Mouse (Mus musculus) midbrain, embryonic 16.5 days (tissue): ENCODE measurements around the gene Arglu1. TPM values are rescaled to one million over a fixed set of nuclear protein-coding genes. Genes with fewer than 3 reads are reported as not detected.

Source experiments
- ATAC-seq: fragments of 200-750 bp; cut with Nextera tagmentation; 2 replicates; pipeline ENCODE4 v1.8.0; 2017; ENCODE audit warnings: moderate TSS enrichment
- H3K27ac ChIP-seq: fragments of 300-500 bp; sonication (generic); 2 replicates; pipeline ENCODE4 v1.5.1; 2014; ENCODE audit warnings: mild to moderate bottlenecking, low read length, mixed read lengths
- H3K27me3 ChIP-seq: fragments of 300-500 bp; sonication (generic); 2 replicates; pipeline ENCODE4 v1.6.1; 2014; ENCODE audit warnings: low read depth, low read length, mixed read lengths; ENCODE audit not compliant: control insufficient read depth, insufficient read depth
- H3K36me3 ChIP-seq: fragments of 300-500 bp; sonication (generic); 2 replicates; pipeline ENCODE4 v1.6.1; 2014; ENCODE audit warnings: mild to moderate bottlenecking, low read length, moderate library complexity, mixed read lengths; ENCODE audit not compliant: control insufficient read depth, insufficient read depth
- H3K4me1 ChIP-seq: fragments of 300-500 bp; sonication (generic); 2 replicates; pipeline ENCODE4 v1.6.1; 2014; ENCODE audit warnings: mild to moderate bottlenecking, low read length, mixed read lengths; ENCODE audit not compliant: control insufficient read depth, insufficient read depth
- H3K4me2 ChIP-seq: fragments of 300-500 bp; sonication (generic); 2 replicates; pipeline ENCODE4 v1.6.1; 2014; ENCODE audit warnings: mild to moderate bottlenecking, low read length, mixed read lengths
- H3K4me3 ChIP-seq: fragments of 300-500 bp; sonication (generic); 2 replicates; pipeline ENCODE4 v1.5.1; 2014; ENCODE audit warnings: low read depth, mild to moderate bottlenecking, low read length, moderate library complexity, mixed read lengths
- H3K9ac ChIP-seq: fragments of 300-500 bp; sonication (generic); 2 replicates; pipeline ENCODE4 v1.6.1; 2014; ENCODE audit warnings: low read depth, low read length, mixed read lengths
- H3K9me3 ChIP-seq: fragments of 300-500 bp; sonication (generic); replicated peaks from 2 replicates; pipeline ENCODE4 v1.6.1; 2014; ENCODE audit warnings: mild to moderate bottlenecking, low read length, mixed read lengths; ENCODE audit not compliant: control insufficient read depth, poor library complexity, severe bottlenecking
- WGBS: fragments of 180-500 bp; shearing (Covaris S2); extraction: QIAGEN DNeasy Blood & Tissue Kit; methylation state at CpG from one replicate; pipeline ENCODE4 v1.1.7; 2014; 5-methylcytosine and 5-hydroxymethylcytosine counted together
- polyA plus RNA-seq: library from polyadenylated mRNA; unstranded; fragments of >200 nt; fragmentation: Nextera tagmentation; extraction: Ambion mirVana; gene quantifications from 2 replicates; pipeline ENCODE4 v1.2.1, GENCODE M21; 2015

The Arglu1 gene
- polyA plus RNA-seq, 1 experiment from 2014 or later: 150 TPM

DNA sequence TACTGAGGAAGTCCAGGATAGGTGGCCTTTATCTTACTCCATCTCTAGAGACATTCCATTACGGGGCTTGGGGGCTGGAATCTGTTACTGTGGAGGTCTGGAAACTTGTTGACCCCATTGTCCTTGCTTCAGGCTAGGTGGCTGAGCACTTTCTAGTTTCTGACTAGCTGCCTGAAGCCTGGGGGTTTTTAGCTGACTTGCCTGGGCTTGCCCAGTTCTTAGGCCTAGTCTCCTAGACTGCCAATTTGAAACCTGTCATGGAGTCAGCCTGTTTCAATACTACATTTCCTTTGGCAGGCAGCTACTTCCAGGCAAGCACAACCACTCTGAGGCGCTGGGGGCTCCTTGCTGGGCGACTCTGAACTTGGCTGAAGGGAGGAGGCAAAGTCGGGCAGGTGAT lies 9.9 kb upstream of the Arglu1 start:
- Histone ChIP-seq H3K4me1 (no peaks in the 10 kb centered on the region), H3K4me3 (no peak overlapping the region), H3K36me3 (no peaks in the 10 kb centered on the region), H3K9me3 (no peaks in the 10 kb centered on the region), H3K4me2 (no peak overlapping the region), H3K27ac (no peak overlapping the region), H3K9ac (no peak overlapping the region), H3K27me3 (no peaks in the 10 kb centered on the region)
- ATAC-seq: no peak
- 75% methylated on average over 4 of the region's 4 CpGs for WGBS

DNA sequence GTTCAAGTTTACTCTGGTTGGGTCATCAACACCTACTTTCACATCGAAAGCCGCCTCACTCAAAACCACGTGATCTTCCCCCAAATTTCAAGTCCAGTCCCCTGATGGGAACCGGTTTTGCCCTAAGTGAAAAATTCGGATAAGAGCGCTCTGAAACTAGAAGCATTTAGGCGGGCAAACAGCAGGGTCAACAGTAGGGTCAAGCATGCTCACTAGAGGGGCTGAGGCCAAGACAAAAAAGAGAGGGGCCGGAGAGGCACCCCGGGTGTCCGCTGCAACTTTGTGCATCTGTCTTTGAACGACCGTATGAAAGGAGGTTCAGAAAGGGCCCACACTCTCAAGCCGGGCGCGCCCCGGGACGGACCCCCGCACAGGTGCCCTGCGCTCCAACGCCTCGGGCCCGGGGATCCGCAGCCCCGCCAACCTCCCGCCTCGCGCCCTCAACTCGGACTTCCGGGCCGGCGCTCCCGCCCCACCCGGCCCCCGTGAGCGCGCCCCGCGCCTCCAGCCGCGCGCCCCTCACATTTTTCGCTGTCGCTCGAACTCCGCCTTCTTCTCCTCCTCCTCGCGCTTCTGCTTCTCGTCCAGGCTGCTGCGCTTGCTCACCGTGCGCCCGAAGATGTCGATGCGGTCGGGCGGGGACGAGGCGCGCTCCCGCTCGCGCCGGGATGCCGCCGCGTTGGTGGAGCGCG lies 721 bp downstream of the Arglu1 start:
- Histone ChIP-seq H3K36me3 (no peaks in the 10 kb centered on the region), H3K27me3 (no peaks in the 10 kb centered on the region), H3K4me3 (peak overlapping the region; percentile 93), H3K9me3 (no peaks in the 10 kb centered on the region), H3K27ac (peak overlapping the region; percentile 98), H3K9ac (peak overlapping the region; percentile 99), H3K4me2 (peak overlapping the region; percentile 77), H3K4me1 (peaks cover 39% of the 10 kb centered on the region)
- under 1% methylated on average over 54 of the region's 68 CpGs for WGBS
- ATAC-seq: peak; percentile 79

DNA sequence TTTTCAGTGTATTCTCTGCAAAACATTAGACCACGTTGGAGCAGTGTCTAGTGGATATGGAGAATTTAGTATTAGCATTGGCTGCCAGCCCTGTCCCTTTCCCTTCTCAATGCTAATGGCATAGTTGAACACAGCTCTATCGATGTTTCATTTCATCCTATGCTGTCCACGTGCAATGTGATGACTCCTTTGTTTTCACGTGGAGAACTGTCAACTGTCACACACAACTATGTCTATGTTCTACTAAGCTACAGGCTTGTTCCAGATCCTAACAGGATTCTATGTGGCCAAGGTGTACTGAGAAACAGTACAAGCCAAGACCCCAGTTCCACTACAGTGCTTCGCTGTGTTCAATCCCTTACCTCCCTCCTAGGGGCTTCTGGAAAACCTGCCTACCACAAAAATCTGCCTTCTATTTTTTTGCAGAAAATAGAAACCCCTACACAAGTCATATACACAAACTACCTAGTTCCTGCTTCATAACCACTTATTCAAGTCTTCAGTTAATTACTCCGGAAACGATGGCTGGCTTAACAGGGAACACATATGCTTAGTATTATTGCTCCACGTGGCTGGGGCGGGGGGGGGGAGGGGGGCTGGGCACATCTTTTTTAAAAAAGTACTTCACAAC lies 1.4 kb downstream of the Arglu1 start:
- WGBS: 8% methylated on average over 9 of the region's 9 CpGs
- Histone ChIP-seq H3K27ac (no peak overlapping the region), H3K27me3 (no peaks in the 10 kb centered on the region), H3K36me3 (no peaks in the 10 kb centered on the region), H3K4me1 (peaks cover 39% of the 10 kb centered on the region), H3K4me2 (peak overlapping the region; percentile 77), H3K4me3 (peak overlapping the region; percentile 93), H3K9me3 (no peaks in the 10 kb centered on the region), H3K9ac (peak overlapping the region; percentile 37; the same call in 1 of the 2 replicates)
- ATAC-seq: 0 out of 2 replicates have a peak, but pooled peaks have one; percentile 0

DNA sequence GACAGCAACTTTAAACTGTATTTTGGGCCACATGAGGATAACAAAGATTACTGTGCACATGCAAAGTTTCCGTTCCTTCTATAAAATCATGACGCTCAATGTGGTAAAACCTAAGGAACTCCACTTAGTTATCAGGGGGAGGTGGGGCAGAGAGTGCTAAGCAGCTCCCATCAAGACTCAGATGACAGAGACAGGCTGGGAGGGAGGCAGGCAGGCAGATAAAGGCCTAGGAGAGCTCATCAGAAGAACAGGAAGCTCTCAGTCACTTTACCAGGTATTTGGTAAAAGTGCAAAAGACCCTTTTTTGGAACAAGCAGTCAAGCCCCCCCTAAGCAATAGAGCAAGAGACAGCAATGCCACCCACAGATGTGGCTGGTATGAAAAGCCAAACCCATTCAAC lies 4.8 kb downstream of the Arglu1 start:
- H3K9me3 ChIP-seq: no peaks in the 10 kb centered on the region
- 71% methylated on average over 2 of the region's 2 CpGs for WGBS
- H3K27me3 ChIP-seq: no peaks in the 10 kb centered on the region
- no peak overlapping the region for H3K4me2 ChIP-seq
- no peak for ATAC-seq
- H3K4me3 ChIP-seq: no peak overlapping the region
- peaks cover 4% of the 10 kb centered on the region; the same call in 1 of the 2 replicates for H3K36me3 ChIP-seq
- H3K27ac ChIP-seq: no peak overlapping the region
- H3K9ac ChIP-seq: no peak overlapping the region
- H3K4me1 ChIP-seq: peaks cover 37% of the 10 kb centered on the region

DNA sequence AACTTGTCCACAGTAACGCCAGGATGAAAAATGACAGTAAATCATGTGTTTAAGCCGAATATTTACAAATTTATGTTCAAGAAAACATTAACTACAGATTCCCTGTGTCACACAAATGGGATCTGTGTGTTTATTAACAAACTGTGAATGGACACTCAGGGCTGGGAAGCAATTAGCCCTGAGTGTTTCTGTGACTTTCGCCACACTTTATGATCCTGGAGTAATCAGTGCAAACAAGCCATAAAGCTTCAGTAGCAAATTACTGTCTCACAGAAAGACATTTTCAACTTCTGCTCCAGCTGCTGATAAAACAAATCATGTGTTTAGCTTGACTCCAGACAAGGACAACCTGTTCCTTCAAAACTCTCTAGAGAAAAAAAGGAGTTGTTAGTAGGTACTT lies 7.6 kb downstream of the Arglu1 start:
- Histone ChIP-seq H3K9me3 (no peaks in the 10 kb centered on the region), H3K27ac (no peak overlapping the region), H3K9ac (no peak overlapping the region), H3K27me3 (no peaks in the 10 kb centered on the region), H3K4me2 (no peak overlapping the region), H3K4me3 (no peak overlapping the region), H3K36me3 (peaks cover 18% of the 10 kb centered on the region), H3K4me1 (peaks cover 22% of the 10 kb centered on the region)
- no peak for ATAC-seq
- 95% methylated on average over 3 of the region's 3 CpGs for WGBS

DNA sequence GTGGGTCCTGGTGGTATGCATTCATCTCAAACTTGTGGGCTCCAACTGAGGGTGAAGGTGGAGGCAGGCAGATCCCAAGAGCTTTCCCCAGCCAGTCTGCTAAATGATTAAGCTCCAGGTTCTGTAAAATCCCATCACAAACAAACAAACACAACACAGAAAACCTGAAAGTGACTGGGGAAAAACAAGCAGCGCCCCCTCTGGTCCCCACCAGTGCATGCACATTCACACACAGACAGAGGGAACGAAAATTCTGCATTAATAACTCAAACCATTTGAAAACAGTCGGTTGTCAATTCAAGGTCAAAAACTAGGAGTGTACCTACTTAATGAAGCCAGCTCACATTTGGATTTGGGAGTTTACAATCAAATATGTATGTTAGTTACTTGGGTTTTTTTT lies 12.1 kb downstream of the Arglu1 start:
- Histone ChIP-seq H3K4me1 (no peaks in the 10 kb centered on the region), H3K36me3 (peaks cover 22% of the 10 kb centered on the region), H3K27ac (no peak overlapping the region), H3K27me3 (no peaks in the 10 kb centered on the region), H3K9me3 (no peaks in the 10 kb centered on the region), H3K9ac (no peak overlapping the region), H3K4me2 (no peak overlapping the region), H3K4me3 (no peak overlapping the region)
- ATAC-seq: no peak
- 85% methylated on average over 3 of the region's 3 CpGs for WGBS

DNA sequence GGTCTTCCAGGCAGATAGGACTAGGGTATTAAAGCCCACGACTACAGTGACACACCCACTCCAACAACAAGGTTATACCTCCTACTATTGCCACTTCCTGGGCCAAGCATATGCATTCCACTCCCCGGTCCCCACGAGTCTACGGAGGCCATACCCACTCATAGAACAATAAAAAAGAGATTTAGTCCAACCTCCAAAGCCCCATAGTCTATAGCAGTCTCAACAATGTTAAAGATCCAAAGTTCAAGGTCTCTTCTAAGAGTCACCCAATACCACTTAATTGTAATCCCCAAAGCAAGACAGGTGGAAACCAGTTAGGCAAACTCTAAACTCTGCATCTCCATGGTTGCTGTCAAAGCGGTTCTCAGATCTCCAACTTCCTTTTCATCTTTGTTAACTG lies 15.5 kb downstream of the Arglu1 start:
- WGBS: 86% methylated on average over 5 of the region's 5 CpGs
- Histone ChIP-seq H3K4me2 (no peak overlapping the region), H3K36me3 (peaks cover 13% of the 10 kb centered on the region), H3K4me1 (no peaks in the 10 kb centered on the region), H3K4me3 (no peak overlapping the region), H3K27ac (no peak overlapping the region), H3K9me3 (no peaks in the 10 kb centered on the region), H3K27me3 (no peaks in the 10 kb centered on the region), H3K9ac (no peak overlapping the region)
- ATAC-seq: no peak

DNA sequence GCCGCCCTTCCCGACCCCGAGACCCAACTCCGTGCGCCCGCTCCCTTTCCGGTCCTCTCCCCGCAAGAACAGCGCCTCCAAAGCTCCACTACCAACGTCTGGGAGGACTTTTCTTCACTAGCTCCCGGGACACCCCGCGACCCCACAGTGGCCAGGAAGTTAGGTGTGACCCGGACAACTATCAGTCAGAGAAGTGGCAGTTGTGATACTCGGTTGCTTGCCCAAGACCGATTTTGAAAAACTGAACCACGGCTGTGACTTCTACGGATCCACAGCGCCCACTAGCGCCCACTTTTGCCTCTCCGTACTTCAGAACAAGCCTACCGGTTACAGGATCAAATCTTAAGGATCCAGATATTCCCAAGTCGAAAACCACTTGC lies 28.6 kb downstream of the Arglu1 start:
- Histone ChIP-seq H3K4me1 (peaks cover 13% of the 10 kb centered on the region), H3K9ac (peak overlapping the region; percentile 71)
- peak; percentile 18 for ATAC-seq

DNA sequence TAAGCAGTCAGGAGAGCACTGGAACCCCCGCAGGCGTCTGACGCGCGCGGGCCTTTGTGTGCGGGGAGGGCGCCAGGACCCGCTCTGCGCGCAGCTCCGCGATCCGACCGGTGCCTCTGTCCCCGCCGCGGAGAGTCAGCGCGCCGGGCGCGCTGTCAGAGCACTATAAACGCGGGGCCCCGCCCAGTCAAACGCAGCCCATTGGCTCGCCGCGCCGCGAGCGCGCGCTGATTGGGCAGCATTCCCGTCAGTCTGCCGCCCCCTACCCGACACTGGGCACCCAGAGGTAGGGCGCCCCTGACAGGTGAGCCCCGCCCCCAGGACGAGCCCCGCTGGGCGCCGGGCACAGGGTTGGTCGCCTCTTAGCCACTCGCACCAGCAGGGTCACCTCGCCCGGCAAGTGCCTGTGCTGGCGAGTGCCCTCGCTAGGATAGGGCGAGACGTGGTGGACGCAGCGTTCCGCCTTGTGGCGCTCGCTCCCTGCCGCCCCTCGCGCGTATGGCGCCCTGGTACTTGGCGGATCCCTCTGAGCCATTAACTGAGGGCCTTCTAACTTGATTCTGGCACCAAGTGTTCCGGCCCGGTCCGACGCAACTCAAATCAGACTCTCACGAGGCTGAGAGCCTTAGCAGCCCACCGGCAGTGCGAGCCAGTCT lies 29.1 kb downstream of the Arglu1 start, which contains the start of gene Efnb2:
Efnb2 (minus strand) TSS at position 140 of the 656 bp plus-strand sequence.
- under 1% methylated on average over 67 of the region's 70 CpGs for WGBS

More for the DNA sequence above, 28.6 kb downstream of the Arglu1 start:
- Histone ChIP-seq H3K4me3 (peak overlapping the region; percentile 93), H3K36me3 (0 out of 2 replicates have a peak, but pooled peaks cover 4% of the 10 kb centered on the region), H3K9me3 (no peaks in the 10 kb centered on the region), H3K27ac (peak overlapping the region; percentile 83), H3K27me3 (no peaks in the 10 kb centered on the region), H3K4me2 (peak overlapping the region; percentile 93)
- under 1% methylated on average over 23 of the region's 23 CpGs for WGBS

More for the DNA sequence above, 29.1 kb downstream of the Arglu1 start, which contains the start of gene Efnb2:
- Histone ChIP-seq H3K27me3 (no peaks in the 10 kb centered on the region), H3K4me2 (peak within 1 kb of the TSS; percentile 93), H3K9me3 (no peaks in the 10 kb centered on the region), H3K4me1 (peaks cover 18% of the 10 kb centered on the region), H3K4me3 (peak within 1 kb of the TSS; percentile 93), H3K27ac (peak within 1 kb of the TSS; percentile 83), H3K9ac (peak within 1 kb of the TSS; percentile 86), H3K36me3 (0 out of 2 replicates have a peak, but pooled peaks cover 4% of the 10 kb centered on the region)
- peak; percentile 93 for ATAC-seq
